Mouse (Mus musculus): ENCODE results near the gene Csrnp1.

Csrnp1 gene

DNA sequence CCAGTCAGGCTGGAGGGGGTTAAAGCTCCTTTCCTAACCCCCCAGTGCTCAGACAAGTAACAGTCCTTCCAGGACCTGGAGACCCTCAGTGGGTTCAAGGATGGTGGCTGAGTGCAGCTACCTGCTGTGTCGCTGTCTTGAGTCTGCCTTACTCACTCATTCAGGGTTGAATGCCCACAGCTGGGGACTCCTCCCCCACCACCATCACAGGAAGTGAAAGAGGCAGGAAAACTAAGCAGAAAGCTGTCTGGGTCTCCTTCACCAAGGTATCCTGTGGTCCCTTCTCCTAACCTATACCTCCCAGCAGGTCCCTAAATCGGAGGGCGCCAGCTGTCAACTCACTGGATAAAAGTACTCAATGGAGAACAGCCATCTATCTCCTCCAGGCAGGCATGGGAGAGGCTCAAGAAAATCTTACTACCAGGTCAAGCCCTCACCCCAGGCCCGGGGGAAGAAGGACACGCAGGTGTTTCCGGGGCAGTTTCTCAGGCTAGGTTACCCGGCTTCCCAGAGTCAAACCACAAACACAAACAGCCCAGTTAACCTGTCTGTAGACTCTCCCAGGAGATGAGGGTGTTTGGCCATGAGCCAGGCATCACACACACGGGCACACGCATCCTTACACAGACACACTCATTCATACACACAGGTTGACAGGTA, 6.2 kb downstream of the Csrnp1 start:
- DNase-seq (ENCODE audit: low spot score in 2 of 2) = no peak

DNA sequence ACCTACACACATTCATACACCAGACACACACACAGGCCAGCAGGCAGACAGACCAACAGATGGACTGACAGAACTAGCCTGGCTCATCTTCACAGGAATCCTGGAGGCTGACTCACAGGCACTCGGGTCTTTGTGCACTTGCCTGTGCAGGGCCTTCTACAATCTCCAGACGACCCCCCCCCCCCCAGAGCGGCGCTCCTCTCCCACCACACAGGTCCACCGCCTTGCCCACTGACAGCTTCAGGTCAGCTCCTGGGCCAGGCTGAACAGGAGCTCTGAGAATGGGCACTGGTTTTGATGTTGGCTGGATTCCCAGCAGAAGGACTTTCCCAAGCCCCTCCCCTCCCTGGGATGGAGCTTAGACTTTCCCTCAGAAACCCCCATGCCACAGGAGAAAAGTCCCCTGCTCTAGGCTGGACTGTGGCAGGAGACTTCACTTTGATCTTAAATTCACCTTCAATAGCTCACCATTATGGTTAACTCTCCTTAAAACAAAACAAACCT, 6.8 kb downstream of the Csrnp1 start:
- no peak for DNase-seq (ENCODE audit: low spot score in 2 of 2)

- DNase-seq (ENCODE audit: low spot score in 2 of 2) = no peak
These were observed 7.5 kb downstream of the Csrnp1 start for GRCm38 (mm10) chr9:119976704-119977556.

DNA sequence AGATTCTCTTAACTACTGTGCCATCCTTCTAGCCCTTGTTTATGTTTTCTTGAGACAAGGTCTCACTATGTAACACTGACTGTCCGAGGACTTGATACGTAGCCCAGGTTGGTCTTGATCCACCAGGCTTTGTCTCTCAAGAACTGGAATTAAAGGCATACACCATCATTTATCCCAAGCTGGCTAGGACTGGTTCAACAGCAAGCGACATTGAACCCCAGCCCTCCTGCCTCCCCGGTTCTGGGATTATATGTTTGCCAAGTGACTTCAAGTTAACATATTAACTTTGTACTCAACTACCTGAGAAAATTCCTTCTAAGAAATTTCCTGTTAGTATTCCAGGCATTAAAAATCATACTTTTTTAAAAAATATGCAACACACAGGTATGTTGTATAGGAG, 9.2 kb downstream of the Csrnp1 start:
- DNase-seq (ENCODE audit: low spot score in 2 of 2) = no peak

GRCm38 (mm10) chr9:119974609-119975008, 9.8 kb downstream of the Csrnp1 start:
- DNase-seq (ENCODE audit: low spot score in 2 of 2) = no peak

GRCm38 (mm10) chr9:119973869-119974520, 10.5 kb downstream of the Csrnp1 start:
- DNase-seq (ENCODE audit: low spot score in 2 of 2) = no peak

DNA sequence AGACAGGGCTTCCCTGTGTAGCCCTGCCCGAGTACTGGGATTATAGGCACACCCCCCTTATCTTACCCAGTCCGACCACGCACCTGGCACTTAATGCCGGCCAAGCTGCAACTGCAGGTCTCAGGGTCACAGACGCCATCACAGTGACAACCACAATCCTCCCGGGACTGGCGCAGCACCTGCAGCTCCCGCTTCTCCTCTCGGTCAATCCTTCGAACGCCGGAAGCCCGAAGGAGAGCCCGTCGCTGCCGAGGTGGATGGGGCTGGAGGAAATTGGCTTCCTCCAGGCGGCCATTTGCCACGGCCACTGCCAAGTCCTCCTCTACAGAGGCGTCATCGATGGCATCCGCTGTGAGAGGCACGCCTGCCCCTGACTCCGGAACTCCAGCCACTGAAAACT, 11.2 kb downstream of the Csrnp1 start:
- no peak for DNase-seq (ENCODE audit: low spot score in 2 of 2)

- DNase-seq (ENCODE audit: low spot score in 2 of 2) = peak; percentile 70 to 75
These were observed 11.9 kb downstream of the Csrnp1 start for GRCm38 (mm10) chr9:119972582-119972981.

- DNase-seq (ENCODE audit: low spot score in 2 of 2) = no peak
These were observed 12.3 kb downstream of the Csrnp1 start for GRCm38 (mm10) chr9:119972166-119972565.

DNA sequence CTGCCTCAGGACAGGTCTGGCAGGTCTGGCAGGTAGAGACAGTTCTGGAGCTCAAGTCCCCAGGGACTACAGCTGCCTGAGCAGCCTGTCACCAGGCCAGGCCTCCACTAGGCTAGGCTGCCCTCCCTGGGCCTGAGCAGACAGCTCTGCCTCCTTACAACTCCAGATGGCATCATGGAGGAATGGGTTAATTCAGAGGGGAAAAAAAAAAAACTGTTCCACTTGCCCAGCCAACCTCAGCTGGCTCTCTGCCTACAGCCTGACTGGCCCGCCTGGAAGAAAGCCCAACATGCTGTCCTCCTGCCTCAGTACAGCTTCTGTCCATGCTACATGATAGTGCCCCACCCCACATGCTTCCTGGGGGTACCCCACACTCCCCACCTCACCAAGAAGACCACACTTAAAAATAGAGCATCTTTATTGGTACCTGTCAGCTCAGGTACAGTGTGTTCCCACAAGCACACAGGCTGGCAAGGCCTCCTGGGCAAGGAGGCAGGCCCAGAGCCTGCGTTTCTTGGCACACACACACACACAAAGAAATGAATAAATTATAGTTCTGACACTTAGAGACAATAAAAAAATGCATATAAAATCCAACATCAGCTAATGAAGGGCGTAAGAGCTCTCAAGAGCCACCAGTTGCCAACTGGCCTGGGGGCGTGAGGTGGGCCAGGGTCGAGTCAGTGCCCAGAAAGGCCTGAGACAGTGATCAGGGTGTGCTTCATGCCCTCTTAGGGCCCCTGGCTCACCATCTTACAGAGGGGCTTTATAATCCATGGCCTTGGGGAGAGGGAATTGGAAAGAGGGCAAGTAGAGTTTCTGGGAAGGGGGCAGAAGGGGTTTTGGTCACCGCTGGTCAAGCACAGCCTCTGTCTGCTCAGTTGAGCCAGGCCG, 13.4 kb downstream of the Csrnp1 start:
- no peak for DNase-seq (ENCODE audit: low spot score in 2 of 2)

DNA sequence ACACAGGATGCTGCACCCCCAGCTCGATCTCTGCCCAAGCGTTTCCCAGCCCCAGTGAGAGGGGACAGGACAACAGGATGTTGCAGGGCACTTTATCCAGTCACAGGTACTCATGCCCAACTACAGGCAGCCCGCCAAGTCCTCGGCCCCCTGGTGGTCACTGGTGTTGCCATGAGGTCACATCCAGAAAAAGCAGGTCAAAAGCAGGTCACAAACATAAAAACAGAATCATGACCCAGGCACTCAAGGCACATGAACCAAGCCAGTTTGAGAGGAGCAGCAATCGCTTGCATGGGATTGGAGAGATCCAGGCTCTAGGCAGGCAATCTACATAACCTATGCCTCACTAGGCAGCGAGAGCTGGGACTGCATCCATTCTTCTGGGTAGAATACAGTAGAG, 14.2 kb downstream of the Csrnp1 start:
- no peak for DNase-seq (ENCODE audit: low spot score in 2 of 2)

- no peak for DNase-seq (ENCODE audit: low spot score in 2 of 2)
These were observed 14.6 kb downstream of the Csrnp1 start for GRCm38 (mm10) chr9:119969811-119970210.

DNA sequence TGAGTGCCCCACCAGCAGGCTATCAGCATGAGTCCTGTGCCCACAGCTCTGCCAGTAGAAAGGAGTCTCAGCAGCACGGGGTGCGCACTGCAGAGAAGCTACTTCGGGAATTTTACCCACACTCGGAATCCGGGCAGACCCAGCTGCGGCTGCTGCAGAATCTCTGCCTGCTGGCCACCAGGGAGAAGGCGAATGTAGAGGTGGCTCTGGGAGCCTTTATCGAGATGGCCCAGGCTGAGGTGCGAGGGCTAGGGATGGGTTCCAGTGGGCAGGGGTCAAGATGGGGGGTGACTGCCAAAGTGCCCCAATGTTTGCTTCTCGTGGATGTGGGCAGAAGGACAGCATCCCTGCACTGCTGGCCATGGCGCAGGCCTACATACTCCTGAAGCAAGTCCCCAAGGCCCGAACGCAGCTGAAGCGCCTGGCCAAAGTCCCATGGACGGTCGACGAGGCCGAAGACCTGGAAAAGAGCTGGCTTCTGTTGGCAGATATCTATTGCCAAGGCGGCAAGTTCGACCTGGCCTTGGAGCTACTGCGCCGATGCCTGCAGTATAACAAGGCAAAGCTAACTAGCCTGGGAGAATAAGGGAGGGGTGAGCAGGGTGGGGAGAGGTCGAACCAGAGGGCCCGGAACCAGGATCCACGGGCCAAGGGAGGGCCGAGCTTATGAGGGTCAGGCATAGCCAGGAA, 18.1 kb downstream of the Csrnp1 start:
- no peak for DNase-seq (ENCODE audit: low spot score in 2 of 2)

DNA sequence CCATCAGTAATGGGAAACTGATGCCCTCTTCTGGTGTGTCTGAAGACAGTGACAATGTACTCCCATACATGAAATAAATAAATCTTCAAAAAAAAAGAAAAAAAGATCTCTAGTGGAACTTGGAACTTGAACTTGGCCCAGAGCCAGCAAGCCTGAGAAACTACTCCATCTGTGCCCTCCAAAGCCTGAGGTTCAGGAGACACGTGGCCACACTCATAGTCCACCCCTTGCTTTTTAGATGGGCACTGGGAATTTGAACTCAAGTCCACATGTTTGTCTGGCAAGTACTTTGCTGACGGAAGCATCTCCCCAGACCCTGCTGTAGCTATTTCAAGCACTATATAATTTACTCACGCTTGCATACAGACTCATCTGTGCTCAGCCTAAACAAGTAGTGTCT, 19.3 kb downstream of the Csrnp1 start:
- DNase-seq (ENCODE audit: low spot score in 2 of 2) = no peak

GRCm38 (mm10) chr9:119964206-119964605, 20.3 kb downstream of the Csrnp1 start:
- peak; percentile 54 to 67 for DNase-seq (ENCODE audit: low spot score in 2 of 2)

GRCm38 (mm10) chr9:119962987-119963667, 21.3 kb downstream of the Csrnp1 start:
- DNase-seq (ENCODE audit: low spot score in 2 of 2) = peak; percentile 59 to 75

DNA sequence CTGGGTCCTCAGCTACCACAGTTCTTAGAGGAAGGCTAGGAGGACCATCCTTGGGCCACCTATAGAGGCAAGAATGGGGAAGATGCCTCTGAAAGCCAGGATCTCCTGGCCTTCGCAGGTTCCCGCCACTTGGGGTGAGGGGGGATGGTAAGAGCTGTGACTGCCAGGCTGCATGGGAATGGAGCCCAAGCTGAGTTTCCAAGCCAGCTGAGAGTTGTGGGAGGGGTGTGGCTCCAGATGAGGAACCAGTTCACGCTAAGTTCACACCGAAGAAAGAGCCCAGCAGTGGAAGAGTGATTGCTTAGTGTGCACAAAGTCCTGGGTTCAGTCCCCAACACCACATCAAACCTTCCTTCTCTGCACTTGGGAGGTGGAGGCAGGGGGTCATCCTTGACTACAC, 22.2 kb downstream of the Csrnp1 start:
- no peak for DNase-seq (ENCODE audit: low spot score in 2 of 2)

- DNase-seq (ENCODE audit: low spot score in 2 of 2) = no peak
These were observed 25.6 kb downstream of the Csrnp1 start for GRCm38 (mm10) chr9:119958835-119959234.

DNA sequence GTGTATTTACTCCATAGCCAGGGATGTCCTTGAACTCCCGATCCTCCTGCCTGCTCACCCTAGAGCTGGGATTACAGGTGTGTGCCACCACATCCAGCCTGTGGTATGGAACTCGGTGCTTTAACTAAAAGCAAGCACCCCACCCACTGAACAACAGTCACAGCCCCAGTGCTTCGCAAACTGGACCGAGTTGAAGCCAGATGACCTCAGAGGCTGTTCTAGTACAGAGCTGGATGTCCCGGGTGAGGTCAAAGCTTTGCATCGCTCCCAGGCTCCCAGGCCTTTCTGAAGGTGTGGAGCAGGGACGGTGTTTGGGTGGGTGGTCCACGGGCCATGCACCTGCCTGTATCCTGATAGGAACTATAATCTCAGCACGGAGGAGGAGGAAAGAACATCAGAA, 33.1 kb downstream of the Csrnp1 start:
- no peak for DNase-seq (ENCODE audit: low spot score in 2 of 2)

- no peak for DNase-seq (ENCODE audit: low spot score in 2 of 2)
These were observed 34.0 kb downstream of the Csrnp1 start for GRCm38 (mm10) chr9:119950434-119950833.
